Mouse (Mus musculus): ENCODE measurements around the gene Gbp7. TPM values are rescaled to one million over a fixed set of nuclear protein-coding genes. Genes with fewer than 3 reads are reported as not detected.
A peak's percentile ranks its signal among the peaks of the same experiment; 100 is the strongest.

Gene Gbp7
- polyA plus RNA-seq (2015; fragmentation: Nextera tagmentation; extraction: Ambion mirVana) = 3.8 and 4.2 TPM in 2 replicates

DNA sequence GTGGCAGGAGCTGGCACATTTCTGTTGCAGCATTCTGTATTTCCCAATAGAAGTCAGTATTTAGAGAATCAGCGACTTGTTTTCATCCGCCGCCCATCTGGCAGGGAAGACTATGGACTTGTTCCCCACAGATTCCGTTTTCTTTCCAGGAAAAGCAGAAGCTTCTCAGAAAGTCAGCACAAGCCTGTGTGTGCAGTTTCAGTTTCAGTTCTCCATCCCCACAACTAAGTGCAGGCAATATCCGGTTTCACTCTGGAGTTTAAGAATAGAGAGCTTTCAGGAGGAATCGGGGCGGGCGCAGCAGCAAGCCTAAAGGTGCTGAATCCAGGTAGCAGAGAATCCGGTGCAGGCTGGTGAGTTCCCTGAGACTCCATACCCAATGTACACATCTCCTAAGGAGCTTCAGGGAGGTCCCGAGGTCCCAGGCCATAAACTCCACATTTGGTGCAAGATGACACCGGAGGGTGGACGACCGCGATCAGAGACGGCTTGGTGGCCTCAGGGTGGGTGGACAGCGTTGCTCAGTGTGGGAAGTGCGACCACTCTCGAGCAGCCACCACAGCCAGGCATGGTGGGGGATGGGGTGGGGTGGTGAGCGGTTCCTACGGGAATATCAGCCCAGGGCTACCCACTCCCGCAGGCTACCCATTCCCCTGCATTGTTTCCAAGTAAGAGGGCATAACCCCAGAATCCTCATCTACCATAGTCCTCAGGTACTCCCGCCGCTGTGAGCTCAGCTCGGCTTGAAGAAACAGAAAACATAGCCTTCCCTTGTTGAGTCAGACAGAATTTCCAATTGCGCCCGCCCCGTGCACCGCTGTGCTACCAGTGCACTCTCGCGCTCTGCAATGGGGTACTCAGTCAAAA lies at the start of gene Gbp7:
Gene Gbp7 (plus strand): TSS at position 256 of the 867 bp plus-strand sequence.
- no peaks in the 10 kb centered on the region for H3K9me3 ChIP-seq (ENCODE audit: control insufficient read depth, low read length)
- H3K36me3 ChIP-seq (ENCODE audit: control insufficient read depth, insufficient read depth, low read length) = no peaks in the 10 kb centered on the region
- H3K27ac ChIP-seq (replicated peaks) = peak within 1 kb of the TSS; percentile 70
- no peak for TF ChIP-seq EP300 (optimal IDR thresholded peaks at IDR 0.05)
- TF ChIP-seq CTCF (IDR thresholded peaks at IDR 0.05; ENCODE audit: low read depth) = no peak
- peak within 1 kb of the TSS; percentile 89 for H3K4me2 ChIP-seq (replicated peaks; ENCODE audit: low read depth)
- peak within 1 kb of the TSS; percentile 75 for H3K9ac ChIP-seq (ENCODE audit: low read length)
- DNase-seq (ENCODE audit: low spot score) = peak; percentile 49
- H3K27me3 ChIP-seq (ENCODE audit: control insufficient read depth, insufficient read depth, low read length) = no peaks in the 10 kb centered on the region
- H3K4me1 ChIP-seq (replicated peaks; ENCODE audit: control insufficient read depth, insufficient read depth) = no peaks in the 10 kb centered on the region
- H3K4me3 ChIP-seq (ENCODE audit: low read depth, low read length) = peak within 1 kb of the TSS; percentile 69
- peak; percentile 79 for ATAC-seq (ENCODE audit: low FRiP score, low TSS enrichment)
- WGBS = 1% methylated on average over 30 of the region's 30 CpGs

- WGBS = 74% methylated on average over 1 of the region's 1 CpGs
- TF ChIP-seq EP300 (optimal IDR thresholded peaks at IDR 0.05) (no peak), CTCF (IDR thresholded peaks at IDR 0.05; ENCODE audit: low read depth) (peak; percentile 98)
- no peak for ATAC-seq (ENCODE audit: low FRiP score, low TSS enrichment)
Measured at GRCm38 (mm10) chr3:142490465-142490864, 39.7 kb upstream of the Gbp7 start.

GRCm38 (mm10) chr3:142493536-142494061 lies 36.5 kb upstream of the Gbp7 start, which contains the start of gene Gbp5:
Gene Gbp5, plus strand, starts transcription at chr3:142493978.
- Histone ChIP-seq H3K4me2 (replicated peaks; ENCODE audit: low read depth) (no peak within 1 kb of the TSS), H3K27me3 (ENCODE audit: control insufficient read depth, insufficient read depth, low read length) (no peaks in the 10 kb centered on the region), H3K27ac (replicated peaks) (no peak within 1 kb of the TSS), H3K4me3 (ENCODE audit: low read depth, low read length) (no peak within 1 kb of the TSS), H3K4me1 (replicated peaks; ENCODE audit: control insufficient read depth, insufficient read depth) (no peaks in the 10 kb centered on the region), H3K36me3 (ENCODE audit: control insufficient read depth, insufficient read depth, low read length) (no peaks in the 10 kb centered on the region), H3K9me3 (ENCODE audit: control insufficient read depth, low read length) (no peaks in the 10 kb centered on the region), H3K9ac (ENCODE audit: low read length) (no peak within 1 kb of the TSS)
- DNase-seq (ENCODE audit: low spot score) (peak; percentile 89), ATAC-seq (ENCODE audit: low FRiP score, low TSS enrichment) (peak; percentile 92)
- 27% methylated on average over 6 of the region's 6 CpGs for WGBS
- TF ChIP-seq EP300 (optimal IDR thresholded peaks at IDR 0.05) = no peak
- peak; percentile 88 for TF ChIP-seq CTCF (IDR thresholded peaks at IDR 0.05; ENCODE audit: low read depth)

More at GRCm38 (mm10) chr3:142490465-142490864, 39.7 kb upstream of the Gbp7 start:
- Histone ChIP-seq H3K4me1 (replicated peaks; ENCODE audit: control insufficient read depth, insufficient read depth) (no peaks in the 10 kb centered on the region), H3K9me3 (ENCODE audit: control insufficient read depth, low read length) (no peaks in the 10 kb centered on the region), H3K4me3 (ENCODE audit: low read depth, low read length) (no peak overlapping the region), H3K27ac (replicated peaks) (no peak overlapping the region), H3K9ac (ENCODE audit: low read length) (no peak overlapping the region), H3K27me3 (ENCODE audit: control insufficient read depth, insufficient read depth, low read length) (no peaks in the 10 kb centered on the region), H3K4me2 (replicated peaks; ENCODE audit: low read depth) (no peak overlapping the region), H3K36me3 (ENCODE audit: control insufficient read depth, insufficient read depth, low read length) (no peaks in the 10 kb centered on the region)
- DNase-seq (ENCODE audit: low spot score) = peak; percentile 73

DNA sequence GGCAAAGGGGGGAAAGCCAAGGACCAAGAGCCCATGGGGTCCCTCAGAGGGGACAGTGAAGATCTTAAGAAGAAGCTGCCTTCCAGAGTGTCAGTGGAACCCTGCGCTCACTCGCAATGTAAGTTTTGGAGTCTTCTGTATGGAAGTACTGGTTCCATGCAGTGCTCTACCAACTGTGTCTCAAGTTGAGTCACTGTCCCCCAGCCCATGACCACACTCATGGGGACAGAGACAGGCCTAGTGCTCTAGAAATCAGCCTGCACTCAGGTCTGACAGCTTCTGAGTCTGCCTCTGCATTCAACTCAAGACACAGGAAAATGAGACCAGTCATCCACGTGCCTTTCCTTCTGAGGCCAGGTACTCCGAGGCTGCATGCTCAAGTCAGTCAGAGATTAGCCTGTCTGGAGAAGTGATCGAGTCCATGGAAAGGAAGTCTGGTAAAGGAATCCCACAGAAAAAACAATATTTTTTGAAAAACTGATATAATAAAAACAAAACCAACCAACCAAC lies 34.9 kb upstream of the Gbp7 start:
- H3K4me3 ChIP-seq (ENCODE audit: low read depth, low read length) = no peak overlapping the region
- no peak overlapping the region for H3K4me2 ChIP-seq (replicated peaks; ENCODE audit: low read depth)
- ATAC-seq (ENCODE audit: low FRiP score, low TSS enrichment) (no peak), DNase-seq (ENCODE audit: low spot score) (no peak)
- WGBS = 92% methylated on average over 5 of the region's 5 CpGs
- H3K27me3 ChIP-seq (ENCODE audit: control insufficient read depth, insufficient read depth, low read length) = no peaks in the 10 kb centered on the region
- H3K36me3 ChIP-seq (ENCODE audit: control insufficient read depth, insufficient read depth, low read length) = no peaks in the 10 kb centered on the region
- H3K4me1 ChIP-seq (replicated peaks; ENCODE audit: control insufficient read depth, insufficient read depth) = no peaks in the 10 kb centered on the region
- H3K9me3 ChIP-seq (ENCODE audit: control insufficient read depth, low read length) = no peaks in the 10 kb centered on the region
- H3K9ac ChIP-seq (ENCODE audit: low read length) = no peak overlapping the region
- TF ChIP-seq EP300 (optimal IDR thresholded peaks at IDR 0.05) (no peak), CTCF (IDR thresholded peaks at IDR 0.05; ENCODE audit: low read depth) (no peak)
- H3K27ac ChIP-seq (replicated peaks) = no peak overlapping the region

GRCm38 (mm10) chr3:142496113-142497101 lies 33.7 kb upstream of the Gbp7 start:
- H3K9ac ChIP-seq (ENCODE audit: low read length) = 0 out of 2 replicates have a peak overlapping the region, but pooled peaks have one; percentile 41

More at GRCm38 (mm10) chr3:142496113-142497101, 33.7 kb upstream of the Gbp7 start:
- no peak for ATAC-seq (ENCODE audit: low FRiP score, low TSS enrichment)
- 36% methylated on average over 14 of the region's 14 CpGs for WGBS
- no peak for TF ChIP-seq EP300 (optimal IDR thresholded peaks at IDR 0.05)
- TF ChIP-seq CTCF (IDR thresholded peaks at IDR 0.05; ENCODE audit: low read depth) = no peak
- Histone ChIP-seq H3K27ac (replicated peaks) (0 out of 2 replicates have a peak overlapping the region, but pooled peaks have one; percentile 50), H3K36me3 (ENCODE audit: control insufficient read depth, insufficient read depth, low read length) (no peaks in the 10 kb centered on the region), H3K27me3 (ENCODE audit: control insufficient read depth, insufficient read depth, low read length) (no peaks in the 10 kb centered on the region), H3K4me1 (replicated peaks; ENCODE audit: control insufficient read depth, insufficient read depth) (no peaks in the 10 kb centered on the region), H3K9me3 (ENCODE audit: control insufficient read depth, low read length) (no peaks in the 10 kb centered on the region), H3K4me3 (ENCODE audit: low read depth, low read length) (peak overlapping the region; percentile 35), H3K4me2 (replicated peaks; ENCODE audit: low read depth) (peak overlapping the region; percentile 52)
- DNase-seq (ENCODE audit: low spot score) = no peak

Measured in stomach, postnatal 0 days (tissue).